Mouse (Mus musculus) E14TG2a.4 (cell line): Measurements from ENCODE around the gene Inha.

Experiments
- CTCF ChIP-seq: conservative IDR thresholded peaks from 2 replicates; pipeline ENCODE4 v1.5.1; 2014; ENCODE audit warnings: low read length
- NANOG ChIP-seq: IDR thresholded peaks from 2 replicates; pipeline ENCODE4 v1.6.1; 2014; ENCODE audit warnings: borderline replicate concordance, low read length, mixed read lengths

- TF ChIP-seq CTCF (no peak), NANOG (no peak)
Observed at GRCm38 (mm10) chr1:75521321-75522031, 14.6 kb downstream of the Inha start, which contains the start of gene Stk11ip.
